Mouse (Mus musculus): Measurements from ENCODE around the gene Tulp4.

Gene Tulp4

DNA sequence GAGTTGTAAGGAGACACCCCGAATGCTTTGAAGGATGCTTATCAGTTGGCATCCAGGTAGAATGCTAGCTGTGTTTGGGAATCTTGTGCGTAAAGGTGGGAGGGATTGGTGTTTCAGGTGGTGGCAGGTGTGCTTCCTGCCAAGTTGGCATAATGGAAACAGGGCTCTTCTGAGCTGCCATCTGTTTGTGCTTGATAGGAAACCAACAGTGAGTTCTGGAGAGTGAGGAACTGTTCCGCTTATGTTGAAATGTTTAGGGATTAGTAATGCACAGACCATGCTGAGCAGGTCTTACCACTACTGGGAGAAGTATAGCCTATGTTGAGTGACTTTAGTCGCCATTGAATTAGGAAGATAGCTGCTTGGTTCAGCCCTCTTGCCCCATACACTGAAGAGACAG, 12.6 kb downstream of the Tulp4 start:
- CTCF ChIA-PET: no interaction called here

GRCm38 (mm10) chr17:6123776-6124175, 17.5 kb downstream of the Tulp4 start:
- CTCF ChIA-PET: no interaction called here

DNA sequence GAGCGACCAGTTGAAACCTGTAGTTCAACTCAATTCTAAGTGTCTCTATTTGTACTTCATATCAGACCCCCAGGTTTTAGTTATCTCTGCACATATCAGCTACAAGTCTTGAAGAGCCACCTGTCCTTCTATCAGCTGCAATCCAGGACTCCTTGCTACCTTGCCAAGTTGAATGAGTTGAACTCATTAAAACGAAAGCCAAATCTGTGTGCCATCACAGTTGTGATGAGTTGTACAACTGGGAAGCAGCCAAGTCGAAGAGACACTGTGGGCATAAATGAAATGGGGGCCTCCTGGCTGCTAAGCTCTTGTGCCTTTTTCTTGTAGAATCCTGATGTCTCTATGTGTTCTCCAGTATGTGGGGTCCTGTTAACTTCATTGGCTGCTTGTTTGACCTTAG, 19.2 kb downstream of the Tulp4 start:
- CTCF ChIA-PET: no interaction called here

DNA sequence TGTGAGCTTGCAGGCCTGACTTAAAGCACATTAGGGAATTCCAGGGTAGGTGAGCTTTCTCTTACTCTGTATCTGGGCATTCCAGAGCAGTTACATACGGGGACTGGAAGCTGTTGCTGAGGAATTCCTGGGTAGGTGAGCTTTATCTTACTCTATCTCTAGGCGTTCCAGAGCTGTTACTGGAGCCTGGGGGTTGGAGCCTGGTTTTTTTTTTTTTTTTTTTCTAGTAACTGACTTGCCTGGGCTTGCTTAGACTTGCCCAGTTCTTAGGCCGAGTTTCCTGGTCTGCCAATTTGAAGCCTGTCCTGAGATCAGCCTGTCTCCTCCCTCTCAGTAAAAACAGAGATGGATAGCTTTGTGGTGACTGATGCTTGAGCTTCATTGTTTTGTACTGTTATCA, 21.8 kb downstream of the Tulp4 start:
- CTCF ChIA-PET: interaction anchor here (0.7 kb wide), 1 partner anchor 217 kb away, joined by 9 read pairs; no protein-coding TSS in a partner anchor

- CTCF ChIA-PET: no interaction called here
Observed at GRCm38 (mm10) chr17:6129361-6129760, 23.1 kb downstream of the Tulp4 start.

GRCm38 (mm10) chr17:6131083-6131482, 24.8 kb downstream of the Tulp4 start:
- CTCF ChIA-PET: no interaction called here

DNA sequence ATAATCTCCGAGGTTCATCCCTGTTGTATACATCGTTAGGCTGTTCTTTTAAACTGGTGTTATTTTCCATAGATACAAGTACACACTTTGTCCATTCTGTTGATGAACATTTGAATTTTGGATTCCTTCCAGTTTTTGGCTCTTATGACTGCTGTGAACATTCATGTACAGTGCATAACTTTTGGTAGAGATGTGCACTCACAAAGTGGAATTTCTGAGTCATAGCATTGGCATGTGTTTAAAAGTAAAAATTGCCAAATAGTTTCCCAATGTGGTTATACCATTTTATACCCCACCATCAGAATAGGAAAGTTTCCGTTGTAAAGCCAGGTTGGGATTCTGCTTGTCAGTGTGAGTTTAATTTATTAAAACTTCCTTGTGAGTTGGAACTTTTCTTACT, 34.6 kb downstream of the Tulp4 start:
- CTCF ChIA-PET: no interaction called here

GRCm38 (mm10) chr17:6141344-6141743, 35.1 kb downstream of the Tulp4 start:
- CTCF ChIA-PET: no interaction called here

GRCm38 (mm10) chr17:6145244-6145643, 39.0 kb downstream of the Tulp4 start:
- CTCF ChIA-PET: interaction anchor here (1.1 kb wide), 1 partner anchor 10 kb away, joined by 3 read pairs; no protein-coding TSS in a partner anchor

- CTCF ChIA-PET: no interaction called here
Observed at GRCm38 (mm10) chr17:6152941-6153340, 46.7 kb downstream of the Tulp4 start.

- CTCF ChIA-PET: no interaction called here
Observed at GRCm38 (mm10) chr17:6153581-6153980, 47.3 kb downstream of the Tulp4 start.

DNA sequence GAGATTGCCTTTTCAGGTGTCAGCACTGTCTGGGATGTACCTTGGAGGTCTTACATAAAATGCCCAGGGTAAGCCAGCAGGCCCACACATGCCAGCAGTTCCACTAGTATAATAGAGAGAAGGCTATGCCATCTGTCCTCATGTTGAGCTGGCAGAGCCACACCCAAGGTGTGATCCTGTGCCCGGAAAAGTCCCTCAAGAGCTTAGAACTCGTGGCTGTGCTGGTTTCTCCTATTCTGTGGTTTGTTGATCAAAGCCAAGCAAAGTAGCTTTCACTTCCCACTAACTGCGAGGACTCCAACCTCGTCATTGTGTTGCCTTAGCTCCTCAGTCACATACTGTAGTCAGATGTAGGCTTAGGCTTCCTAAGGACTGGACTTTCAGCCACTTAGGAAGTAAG, 48.1 kb downstream of the Tulp4 start:
- CTCF ChIA-PET: interaction anchor here (0.7 kb wide), 1 partner anchor 9 kb away, joined by 11 read pairs; no protein-coding TSS in a partner anchor

DNA sequence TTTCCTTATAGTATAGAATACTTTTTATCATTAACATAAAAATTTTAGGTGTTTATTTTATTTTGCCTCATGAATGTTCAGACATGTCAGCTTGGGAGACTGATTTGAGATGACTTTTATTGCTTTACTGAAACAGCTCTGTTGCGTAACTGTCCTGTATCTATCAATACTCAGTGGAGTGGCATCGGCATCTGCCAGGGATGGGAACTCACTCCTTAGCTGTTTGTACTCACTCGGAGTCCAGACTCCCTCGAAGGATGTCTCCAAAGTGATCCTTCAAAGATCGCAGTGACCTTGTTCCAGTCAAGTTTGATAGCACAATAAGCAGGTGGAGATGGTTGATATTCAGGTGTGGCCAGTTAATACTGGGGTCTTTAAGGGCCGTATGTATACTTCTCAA, 54.3 kb downstream of the Tulp4 start:
- CTCF ChIA-PET: no interaction called here

DNA sequence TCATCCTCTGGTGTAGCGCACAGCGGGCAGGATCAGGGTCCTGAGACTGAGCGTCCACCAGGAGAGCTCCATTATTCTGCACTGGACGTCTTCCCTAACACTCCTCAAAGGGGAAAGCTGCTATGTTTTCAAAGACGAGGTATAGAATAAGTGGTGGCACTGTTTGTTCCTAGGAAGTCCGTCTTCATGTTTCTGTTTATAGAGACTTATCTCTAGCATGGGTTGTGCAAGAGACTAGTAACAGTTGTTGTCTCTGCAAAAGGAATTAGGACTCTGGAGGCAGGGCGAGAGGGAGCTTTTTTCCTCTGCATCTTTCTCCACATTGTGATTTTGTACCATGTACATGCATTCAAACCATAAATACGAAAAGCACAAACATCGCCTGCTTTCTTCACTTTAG, 55.7 kb downstream of the Tulp4 start:
- CTCF ChIA-PET: no interaction called here

GRCm38 (mm10) chr17:6162761-6163160, 56.5 kb downstream of the Tulp4 start:
- CTCF ChIA-PET: interaction anchor here (0.8 kb wide), 1 partner anchor 8 kb away, joined by 11 read pairs; no protein-coding TSS in a partner anchor

- CTCF ChIA-PET: no interaction called here
Observed at GRCm38 (mm10) chr17:6164911-6165310, 58.7 kb downstream of the Tulp4 start.

DNA sequence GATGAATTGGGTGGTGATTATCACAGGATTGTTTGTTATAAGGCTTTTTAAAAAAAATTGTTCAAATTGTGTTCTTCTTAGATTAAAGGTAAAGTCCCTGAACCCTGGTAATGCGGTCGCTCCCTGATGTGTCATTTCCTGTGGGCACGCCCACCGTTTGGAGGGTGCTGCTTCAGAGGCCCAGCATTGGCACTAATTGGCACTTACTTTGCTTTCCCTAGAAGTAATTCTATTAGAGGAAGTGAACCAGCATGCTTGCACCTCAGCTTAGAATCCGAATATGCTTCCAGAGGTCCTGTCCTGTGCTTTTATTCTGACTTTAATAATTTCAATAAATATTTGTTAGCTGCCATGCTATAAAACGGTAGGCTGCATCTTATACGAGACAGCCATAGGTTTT, 66.2 kb downstream of the Tulp4 start:
- CTCF ChIA-PET: no interaction called here

- CTCF ChIA-PET: no interaction called here
Observed at GRCm38 (mm10) chr17:6172926-6173690, 66.9 kb downstream of the Tulp4 start.

GRCm38 (mm10) chr17:6174574-6174973, 68.3 kb downstream of the Tulp4 start:
- CTCF ChIA-PET: interaction anchor here (1.1 kb wide), 1 partner anchor 24 kb away, joined by 3 read pairs; no protein-coding TSS in a partner anchor

DNA sequence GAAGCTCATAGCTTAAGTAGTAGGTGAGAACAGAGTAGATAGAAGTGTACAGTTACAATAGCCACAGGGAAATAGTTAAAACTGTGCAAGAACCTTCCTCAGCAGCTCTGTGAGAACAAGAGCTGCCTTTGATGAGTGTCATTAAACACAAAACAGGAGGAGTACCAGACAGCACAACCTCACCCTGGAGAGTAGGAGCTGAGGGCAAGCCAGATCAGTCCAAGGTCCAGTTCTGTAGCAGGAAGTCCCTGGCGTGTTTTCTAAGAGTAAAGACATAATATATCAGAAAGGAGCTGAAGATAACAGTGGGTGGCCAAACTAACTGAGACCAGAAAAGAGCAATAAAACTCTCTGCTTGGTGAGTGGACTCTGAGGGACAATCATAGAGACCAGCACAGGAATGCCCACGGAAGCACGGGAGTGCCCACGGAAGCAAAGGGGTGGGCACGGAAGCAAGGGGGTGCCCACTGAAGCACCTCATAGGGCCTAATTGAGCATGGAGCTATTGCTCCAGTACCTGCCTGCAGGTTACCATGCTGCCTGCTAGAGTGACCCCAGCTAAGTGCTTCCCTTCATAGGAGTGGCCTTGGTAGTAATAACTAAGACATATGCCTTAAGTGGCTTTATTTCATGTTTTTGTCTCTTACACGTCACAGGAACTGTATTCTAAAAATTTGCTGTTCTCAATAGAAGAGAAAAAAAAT, 72.5 kb downstream of the Tulp4 start:
- CTCF ChIA-PET: no interaction called here

GRCm38 (mm10) chr17:6179389-6179788, 73.2 kb downstream of the Tulp4 start:
- CTCF ChIA-PET: no interaction called here

DNA sequence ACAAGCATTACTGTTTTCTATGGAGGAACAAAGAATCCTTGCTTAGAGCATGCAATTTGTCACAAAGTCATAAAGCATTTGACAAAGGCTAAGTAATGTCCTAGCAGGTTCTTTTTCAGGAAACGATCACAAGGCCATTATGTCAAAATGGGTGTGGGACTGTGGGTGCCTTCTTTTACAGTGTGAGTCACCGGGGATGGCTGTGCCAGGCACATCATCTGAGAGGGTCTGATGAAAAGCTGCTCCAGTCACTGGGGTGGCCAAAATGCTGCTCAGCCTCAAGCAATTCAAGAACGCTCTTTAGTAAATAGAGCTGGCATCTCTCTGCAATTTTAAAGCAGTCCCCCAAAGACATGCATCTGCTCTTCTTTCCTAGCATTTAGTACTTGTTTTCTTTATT, 74.2 kb downstream of the Tulp4 start:
- CTCF ChIA-PET: no interaction called here

DNA sequence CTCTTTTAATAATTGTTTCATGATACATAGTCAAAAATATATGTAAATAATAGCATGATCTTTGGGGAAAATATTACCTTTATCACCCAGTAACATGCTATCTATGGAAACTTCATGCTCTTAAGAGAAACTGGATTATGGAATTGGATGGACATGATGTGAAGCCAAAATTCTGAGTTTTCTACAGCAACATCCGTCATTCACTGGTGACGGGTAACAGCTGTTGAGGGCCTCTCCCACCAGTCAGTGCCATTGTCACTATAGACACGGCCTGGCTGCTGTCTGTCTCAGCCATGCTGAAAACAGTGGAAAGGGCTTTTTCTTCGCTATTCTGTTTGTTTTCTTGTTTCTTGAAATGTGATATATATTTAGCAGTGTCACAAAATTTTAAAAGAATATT, 76.5 kb downstream of the Tulp4 start:
- CTCF ChIA-PET: no interaction called here

Data from spleen, embryonic (tissue).